Mouse (Mus musculus): ENCODE measurements at regions not wholly inside any gene's neighbourhood (a gene's known extent, or its start where the extent isn't known, plus 50 kb on each side); places are given as distances from the start of the nearest gene placed in this dataset.

DNA sequence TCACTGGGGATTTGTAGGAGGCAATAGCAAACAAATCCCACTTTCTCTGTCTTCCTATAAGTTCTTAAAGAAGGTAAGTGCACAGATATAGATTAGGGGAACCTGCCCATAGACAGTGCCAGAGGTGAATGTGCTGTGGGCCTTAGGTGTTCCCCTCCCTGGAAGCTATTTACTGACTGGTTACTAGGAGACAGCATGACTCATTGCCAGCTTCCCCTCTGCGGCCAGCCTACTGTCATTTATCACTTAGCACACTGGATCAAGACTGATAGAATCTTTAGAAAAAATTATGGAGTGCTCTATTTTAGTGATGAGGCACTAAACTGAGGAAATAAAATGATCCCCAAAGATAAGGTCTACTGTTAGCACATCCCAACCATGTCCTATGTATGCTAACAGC is 187.3 kb upstream of the Nrp1 start:
- Histone ChIP-seq H3K36me3 (ENCODE audit: control insufficient read depth, insufficient read depth) (no peaks in the 10 kb centered on the region), H3K9ac (replicated peaks; ENCODE audit: low read depth, low read length) (no peak overlapping the region), H3K27ac (ENCODE audit: low read length) (no peak overlapping the region), H3K4me3 (replicated peaks; ENCODE audit: low read length) (no peak overlapping the region), H3K4me2 (ENCODE audit: low read length) (no peak overlapping the region), H3K27me3 (replicated peaks; ENCODE audit: control insufficient read depth, insufficient read depth, low read length) (no peaks in the 10 kb centered on the region), H3K4me1 (replicated peaks; ENCODE audit: control insufficient read depth, insufficient read depth, low read length) (no peaks in the 10 kb centered on the region), H3K9me3 (ENCODE audit: control insufficient read depth, low read length) (no peaks in the 10 kb centered on the region)
- ATAC-seq, result no peak
- WGBS, result 64% methylated on average over 1 of the region's 1 CpGs

GRCm38 (mm10) chr8:128180214-128180613 is 178.2 kb upstream of the Nrp1 start:
- Histone ChIP-seq H3K27ac (ENCODE audit: low read length) (no peak overlapping the region), H3K4me2 (ENCODE audit: low read length) (no peak overlapping the region), H3K4me3 (replicated peaks; ENCODE audit: low read length) (no peak overlapping the region), H3K9me3 (ENCODE audit: control insufficient read depth, low read length) (no peaks in the 10 kb centered on the region), H3K27me3 (replicated peaks; ENCODE audit: control insufficient read depth, insufficient read depth, low read length) (no peaks in the 10 kb centered on the region), H3K36me3 (ENCODE audit: control insufficient read depth, insufficient read depth) (no peaks in the 10 kb centered on the region), H3K4me1 (replicated peaks; ENCODE audit: control insufficient read depth, insufficient read depth, low read length) (peaks cover 3% of the 10 kb centered on the region; the same call in 1 of the 2 replicates), H3K9ac (replicated peaks; ENCODE audit: low read depth, low read length) (no peak overlapping the region)
- ATAC-seq, result no peak
- WGBS, result 51% methylated on average over 5 of the region's 5 CpGs

- Histone ChIP-seq H3K9me3 (ENCODE audit: control insufficient read depth, low read length) (no peaks in the 10 kb centered on the region), H3K4me1 (replicated peaks; ENCODE audit: control insufficient read depth, insufficient read depth, low read length) (peaks cover 3% of the 10 kb centered on the region; the same call in 1 of the 2 replicates), H3K27ac (ENCODE audit: low read length) (no peak overlapping the region), H3K36me3 (ENCODE audit: control insufficient read depth, insufficient read depth) (no peaks in the 10 kb centered on the region), H3K4me3 (replicated peaks; ENCODE audit: low read length) (no peak overlapping the region), H3K4me2 (ENCODE audit: low read length) (no peak overlapping the region), H3K27me3 (replicated peaks; ENCODE audit: control insufficient read depth, insufficient read depth, low read length) (no peaks in the 10 kb centered on the region), H3K9ac (replicated peaks; ENCODE audit: low read depth, low read length) (no peak overlapping the region)
- 83% methylated on average over 4 of the region's 4 CpGs for WGBS
- ATAC-seq, result no peak
These were observed 175.3 kb upstream of the Nrp1 start for GRCm38 (mm10) chr8:128183081-128183480.

DNA sequence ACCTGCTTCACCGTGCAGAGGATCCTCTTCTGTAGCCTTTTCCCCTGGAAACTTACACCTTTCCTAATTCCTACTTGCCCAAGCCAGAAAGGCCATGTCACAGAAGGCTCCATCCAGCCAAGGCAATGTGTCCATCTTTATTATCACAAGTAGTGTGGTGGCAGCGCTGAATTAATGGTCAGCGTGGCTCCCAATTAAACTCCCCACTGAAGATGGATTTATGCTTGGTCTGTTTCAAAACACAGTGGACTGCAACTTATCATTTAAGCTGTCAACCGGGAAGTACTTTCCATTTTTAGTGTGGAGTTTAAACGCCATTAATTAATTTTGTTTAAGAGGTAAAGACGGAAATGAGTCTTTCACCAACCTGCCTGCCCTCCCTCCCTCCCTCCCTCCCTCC is 170.1 kb upstream of the Nrp1 start:
- no peaks in the 10 kb centered on the region for H3K27me3 ChIP-seq (replicated peaks; ENCODE audit: control insufficient read depth, insufficient read depth, low read length)
- no peak overlapping the region for H3K4me2 ChIP-seq (ENCODE audit: low read length)
- 75% methylated on average over 6 of the region's 6 CpGs for WGBS
- ATAC-seq, result no peak
- no peaks in the 10 kb centered on the region for H3K4me1 ChIP-seq (replicated peaks; ENCODE audit: control insufficient read depth, insufficient read depth, low read length)
- H3K27ac ChIP-seq (ENCODE audit: low read length), result no peak overlapping the region
- no peak overlapping the region for H3K4me3 ChIP-seq (replicated peaks; ENCODE audit: low read length)
- no peaks in the 10 kb centered on the region for H3K36me3 ChIP-seq (ENCODE audit: control insufficient read depth, insufficient read depth)
- no peak overlapping the region for H3K9ac ChIP-seq (replicated peaks; ENCODE audit: low read depth, low read length)
- H3K9me3 ChIP-seq (ENCODE audit: control insufficient read depth, low read length), result no peaks in the 10 kb centered on the region

- no peaks in the 10 kb centered on the region for H3K4me1 ChIP-seq (replicated peaks; ENCODE audit: control insufficient read depth, insufficient read depth, low read length)
- no peaks in the 10 kb centered on the region for H3K36me3 ChIP-seq (ENCODE audit: control insufficient read depth, insufficient read depth)
- H3K9ac ChIP-seq (replicated peaks; ENCODE audit: low read depth, low read length), result no peak overlapping the region
- no peak overlapping the region for H3K4me2 ChIP-seq (ENCODE audit: low read length)
- H3K4me3 ChIP-seq (replicated peaks; ENCODE audit: low read length), result no peak overlapping the region
- H3K27me3 ChIP-seq (replicated peaks; ENCODE audit: control insufficient read depth, insufficient read depth, low read length), result no peaks in the 10 kb centered on the region
- ATAC-seq, result no peak
- WGBS, result 71% methylated on average over 3 of the region's 3 CpGs
- H3K9me3 ChIP-seq (ENCODE audit: control insufficient read depth, low read length), result no peaks in the 10 kb centered on the region
- H3K27ac ChIP-seq (ENCODE audit: low read length), result no peak overlapping the region
These were observed 165.0 kb upstream of the Nrp1 start for GRCm38 (mm10) chr8:128193293-128193887.

- Histone ChIP-seq H3K4me1 (replicated peaks; ENCODE audit: control insufficient read depth, insufficient read depth, low read length) (no peaks in the 10 kb centered on the region), H3K27me3 (replicated peaks; ENCODE audit: control insufficient read depth, insufficient read depth, low read length) (no peaks in the 10 kb centered on the region), H3K9me3 (ENCODE audit: control insufficient read depth, low read length) (no peaks in the 10 kb centered on the region), H3K4me3 (replicated peaks; ENCODE audit: low read length) (no peak overlapping the region), H3K36me3 (ENCODE audit: control insufficient read depth, insufficient read depth) (no peaks in the 10 kb centered on the region), H3K4me2 (ENCODE audit: low read length) (no peak overlapping the region), H3K9ac (replicated peaks; ENCODE audit: low read depth, low read length) (no peak overlapping the region), H3K27ac (ENCODE audit: low read length) (no peak overlapping the region)
- no peak for ATAC-seq
- WGBS, result 94% methylated on average over 1 of the region's 1 CpGs
These were observed 157.6 kb upstream of the Nrp1 start for GRCm38 (mm10) chr8:128200815-128201214.

- Histone ChIP-seq H3K4me1 (replicated peaks; ENCODE audit: control insufficient read depth, insufficient read depth, low read length) (no peaks in the 10 kb centered on the region), H3K9me3 (ENCODE audit: control insufficient read depth, low read length) (no peaks in the 10 kb centered on the region), H3K4me2 (ENCODE audit: low read length) (no peak overlapping the region), H3K4me3 (replicated peaks; ENCODE audit: low read length) (no peak overlapping the region), H3K27ac (ENCODE audit: low read length) (no peak overlapping the region), H3K27me3 (replicated peaks; ENCODE audit: control insufficient read depth, insufficient read depth, low read length) (no peaks in the 10 kb centered on the region), H3K36me3 (ENCODE audit: control insufficient read depth, insufficient read depth) (no peaks in the 10 kb centered on the region), H3K9ac (replicated peaks; ENCODE audit: low read depth, low read length) (no peak overlapping the region)
- no peak for ATAC-seq
- 75% methylated on average over 4 of the region's 4 CpGs for WGBS
These were observed 156.8 kb upstream of the Nrp1 start for GRCm38 (mm10) chr8:128201635-128202034.

DNA sequence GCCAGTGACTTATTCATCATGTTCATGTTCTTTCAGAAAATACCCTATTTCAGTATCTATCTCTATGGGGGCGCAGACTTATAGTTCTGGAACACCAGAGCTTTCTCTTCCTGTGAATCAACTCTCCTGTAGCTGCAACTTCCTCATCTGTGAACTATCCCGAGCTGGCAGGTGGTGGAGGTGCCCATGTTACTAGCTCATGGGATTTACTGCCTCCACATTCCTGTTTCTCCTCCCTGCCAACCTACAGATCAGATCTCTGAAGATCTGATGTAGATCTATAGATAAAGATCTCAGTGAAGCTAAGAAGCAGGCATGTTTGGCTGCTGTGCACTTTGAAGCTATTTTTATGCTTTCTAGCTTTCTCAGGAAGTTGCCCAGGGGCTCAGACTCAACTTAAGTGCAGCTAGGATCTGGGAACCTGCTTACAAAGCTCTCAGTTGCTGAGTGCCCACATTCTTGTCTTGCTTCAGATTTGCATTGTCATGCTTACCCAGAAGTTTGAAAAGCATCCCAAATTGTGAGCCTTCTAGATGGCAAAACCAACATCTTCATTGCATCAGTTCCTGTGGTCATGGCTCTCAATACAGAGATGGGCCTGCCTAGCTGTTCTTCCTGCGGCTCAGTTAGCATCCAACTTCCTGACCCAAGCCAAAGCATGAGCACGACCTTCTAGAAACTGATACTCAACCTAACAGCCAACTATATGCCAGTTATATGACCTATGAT is 156.1 kb upstream of the Nrp1 start:
- H3K36me3 ChIP-seq (ENCODE audit: control insufficient read depth, insufficient read depth), result no peaks in the 10 kb centered on the region
- H3K27me3 ChIP-seq (replicated peaks; ENCODE audit: control insufficient read depth, insufficient read depth, low read length), result no peaks in the 10 kb centered on the region
- ATAC-seq, result no peak
- no peak overlapping the region for H3K9ac ChIP-seq (replicated peaks; ENCODE audit: low read depth, low read length)
- WGBS, result 80% methylated on average over 4 of the region's 4 CpGs
- H3K27ac ChIP-seq (ENCODE audit: low read length), result no peak overlapping the region
- no peaks in the 10 kb centered on the region for H3K9me3 ChIP-seq (ENCODE audit: control insufficient read depth, low read length)
- no peaks in the 10 kb centered on the region for H3K4me1 ChIP-seq (replicated peaks; ENCODE audit: control insufficient read depth, insufficient read depth, low read length)
- H3K4me2 ChIP-seq (ENCODE audit: low read length), result no peak overlapping the region
- no peak overlapping the region for H3K4me3 ChIP-seq (replicated peaks; ENCODE audit: low read length)

DNA sequence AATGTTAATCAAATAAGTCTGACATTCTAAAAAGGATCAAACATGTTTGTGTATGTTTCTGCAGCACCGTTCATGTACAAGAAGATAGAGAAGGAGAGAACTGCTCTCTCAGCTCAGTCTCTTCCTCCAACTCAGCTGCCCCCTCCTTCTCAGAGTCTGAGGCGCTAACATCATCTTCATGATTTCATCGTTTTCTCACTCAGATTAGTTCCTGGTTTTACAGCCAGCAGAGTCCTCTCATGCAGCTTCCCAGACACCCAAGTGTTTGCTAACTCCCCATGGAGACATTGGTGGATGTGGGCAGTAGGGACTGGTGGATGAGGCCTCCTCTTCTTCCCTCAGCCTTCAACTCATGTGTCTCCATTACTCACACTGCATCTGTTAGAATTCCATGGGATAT is 153.6 kb upstream of the Nrp1 start:
- WGBS, result 92% methylated on average over 3 of the region's 3 CpGs
- Histone ChIP-seq H3K9ac (replicated peaks; ENCODE audit: low read depth, low read length) (no peak overlapping the region), H3K4me2 (ENCODE audit: low read length) (no peak overlapping the region), H3K4me3 (replicated peaks; ENCODE audit: low read length) (no peak overlapping the region), H3K27ac (ENCODE audit: low read length) (no peak overlapping the region), H3K36me3 (ENCODE audit: control insufficient read depth, insufficient read depth) (no peaks in the 10 kb centered on the region), H3K4me1 (replicated peaks; ENCODE audit: control insufficient read depth, insufficient read depth, low read length) (no peaks in the 10 kb centered on the region), H3K27me3 (replicated peaks; ENCODE audit: control insufficient read depth, insufficient read depth, low read length) (no peaks in the 10 kb centered on the region), H3K9me3 (ENCODE audit: control insufficient read depth, low read length) (no peaks in the 10 kb centered on the region)
- no peak for ATAC-seq
